Mouse (Mus musculus): ENCODE measurements around the gene Gpr87. TPM values are rescaled to one million over a fixed set of nuclear protein-coding genes. Genes with fewer than 3 reads are reported as not detected.

Gene Gpr87
- polyA plus RNA-seq, 1 experiment = not detected

DNA sequence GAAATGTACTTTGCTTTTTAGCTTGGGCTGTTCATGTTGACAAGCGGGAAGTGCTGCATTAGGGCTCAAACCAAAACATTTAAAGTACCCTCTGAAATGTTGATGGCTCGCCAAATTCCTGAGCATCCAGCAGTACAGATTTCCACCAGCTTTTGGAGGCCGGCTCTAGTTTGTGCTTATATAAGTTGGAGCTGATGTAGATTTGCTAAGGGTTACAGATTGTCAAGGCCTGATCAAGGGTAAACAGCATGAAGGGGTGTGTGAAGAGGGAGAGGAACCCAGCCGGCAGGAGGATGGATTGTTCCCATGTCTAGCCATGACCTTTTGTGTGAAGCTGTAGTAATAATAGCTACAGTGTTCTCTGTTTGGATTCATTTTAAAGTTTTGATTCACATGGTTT, 63.8 kb downstream of the Gpr87 start:
- TF ChIP-seq GATA1 (IDR thresholded peaks at IDR 0.05; ENCODE audit: low read length) = no peak

DNA sequence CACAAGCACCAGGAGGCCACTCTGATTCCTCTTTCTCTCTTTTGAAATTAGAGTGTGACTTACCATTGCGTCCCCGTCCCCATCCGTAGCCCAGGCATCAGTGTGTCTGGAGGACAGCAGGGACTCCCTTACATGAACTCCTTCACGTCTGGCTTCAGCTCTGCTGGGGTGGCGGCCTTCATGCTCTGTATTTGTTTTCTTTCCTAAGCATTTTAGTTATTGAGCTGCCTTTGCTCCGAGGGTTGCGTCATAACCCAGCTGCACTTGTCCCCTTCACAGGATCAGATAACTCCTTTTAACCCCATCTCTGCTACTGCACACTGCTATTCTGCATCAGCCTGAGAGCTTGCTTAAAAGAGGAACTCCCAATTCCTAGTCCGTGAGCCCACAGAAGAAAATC, 64.5 kb downstream of the Gpr87 start:
- TF ChIP-seq GATA1 (IDR thresholded peaks at IDR 0.05; ENCODE audit: low read length) = no peak

DNA sequence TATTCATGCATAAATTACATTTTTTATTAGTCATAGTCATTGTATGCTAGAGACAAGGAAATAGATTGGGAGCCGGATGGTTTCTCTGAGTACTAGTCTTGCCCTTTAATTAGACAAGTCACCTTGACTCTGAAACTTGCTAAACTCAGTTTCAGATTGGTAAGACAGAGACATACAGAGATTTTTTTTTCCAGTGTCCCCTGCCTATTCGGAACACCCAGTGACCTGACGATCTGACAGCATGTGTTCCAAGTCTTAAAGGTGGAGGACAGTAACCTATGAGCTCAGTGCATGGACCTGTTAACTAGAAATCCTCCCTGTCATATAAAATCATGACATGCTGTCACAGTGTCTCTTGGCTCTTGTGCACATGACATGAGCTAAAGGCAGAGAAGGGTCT, 65.4 kb downstream of the Gpr87 start:
- TF ChIP-seq GATA1 (IDR thresholded peaks at IDR 0.05; ENCODE audit: low read length) = no peak

Other genes with a start within 250 kb of the Gpr87 start
- gene Med12l, start 189.3 kb downstream of the Gpr87 start, polyA plus RNA-seq (2012) = 0.01 TPM in 1 of 2 replicates, not detected in the other
- 0.03 TPM in 2 replicates for gene Gpr171, start 93.3 kb downstream of the Gpr87 start, polyA plus RNA-seq (2012)
- not detected in 2 replicates for gene P2ry14, start 41.5 kb downstream of the Gpr87 start, polyA plus RNA-seq (2012)
- gene P2ry13, start 15.8 kb upstream of the Gpr87 start, polyA plus RNA-seq (2012) = not detected in 2 replicates
- gene P2ry12, start 67.8 kb upstream of the Gpr87 start, polyA plus RNA-seq (2012) = not detected in 2 replicates
- gene Igsf10, start 149.3 kb upstream of the Gpr87 start, polyA plus RNA-seq (2012) = not detected in 2 replicates

All from G1E-ER4 (cell line).